Mouse (Mus musculus) frontal cortex, postnatal 10 days (tissue): ENCODE results near the gene Gsdmc3.
"Not testable (repeated sequence)": the region's sequence is repeated elsewhere in the genome, so short reads cannot be mapped to it uniquely, and the experiment has no call there.

Source experiments
- DNase-seq, 2 experiments: peaks; one replicate each; pipeline ENCODE4 v3.0.0; 2022; ENCODE audit warnings: low spot score in 2 of 2, mixed read lengths in 1 of 2

The Gsdmc3 gene

DNA sequence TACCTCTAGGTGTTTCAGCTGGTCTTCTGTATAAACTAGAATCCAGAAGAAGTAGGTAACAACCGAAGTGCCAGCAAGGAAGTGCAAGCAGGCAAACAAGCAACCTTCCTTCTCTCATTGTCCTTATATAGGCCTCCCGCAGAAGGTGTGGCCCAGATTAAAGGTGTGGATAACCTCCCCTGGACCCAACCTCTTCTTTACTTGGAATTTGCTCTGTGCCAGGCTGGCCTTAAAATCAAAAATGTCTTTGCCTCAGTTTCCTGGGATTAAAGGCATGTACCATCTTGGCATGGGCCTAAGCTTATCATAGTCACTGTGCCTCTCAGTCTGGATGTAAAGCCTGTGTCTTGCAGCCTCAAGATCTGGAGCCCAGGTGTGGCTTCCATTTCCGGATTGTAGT is at the start of gene Gsdmc3:
Gene Gsdmc3 (minus strand): TSS at position 101 of the 400 bp plus-strand sequence.
- not testable (repeated sequence) for DNase-seq

DNA sequence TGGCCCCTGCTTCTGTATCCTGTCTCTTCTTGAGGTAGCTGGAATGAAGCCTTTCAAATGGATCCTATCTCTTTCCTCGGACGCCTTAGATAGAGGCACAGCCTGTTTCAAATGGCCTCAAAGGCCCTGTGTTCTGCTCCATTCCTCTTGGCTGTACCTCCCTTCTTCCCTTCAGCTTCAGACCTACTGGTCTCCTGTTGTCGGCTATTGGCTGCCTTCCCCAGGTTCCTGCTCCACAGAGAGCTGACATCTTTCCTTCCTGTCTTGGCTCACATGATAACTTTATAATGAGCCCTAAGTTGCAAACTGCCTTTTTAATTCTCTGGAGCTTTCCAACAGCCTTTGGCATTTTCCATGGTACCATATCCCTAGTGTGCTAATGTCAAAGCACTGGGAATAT is 47.8 kb upstream of the Gsdmc3 start:
- no peak for DNase-seq

DNA sequence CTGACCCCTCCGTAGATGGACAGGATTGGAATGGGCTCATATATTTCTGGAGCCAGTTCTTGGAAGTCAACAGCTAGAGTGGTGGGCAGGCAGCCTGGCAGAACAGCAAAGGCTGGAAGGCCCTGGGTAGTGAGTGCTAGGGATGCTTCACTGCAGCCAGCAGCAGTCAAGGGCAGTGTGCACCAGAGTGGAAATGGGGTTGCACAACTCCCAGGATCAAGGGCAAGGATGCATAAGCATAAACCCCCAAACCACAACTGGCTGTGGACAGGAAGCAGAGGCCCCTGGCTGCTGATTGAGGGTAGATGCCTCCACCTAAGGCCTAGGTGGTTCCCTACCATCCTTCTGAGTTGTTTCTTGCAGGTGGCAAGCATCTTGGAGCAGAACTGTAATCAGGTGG is 46.1 kb upstream of the Gsdmc3 start:
- no peak for DNase-seq

DNA sequence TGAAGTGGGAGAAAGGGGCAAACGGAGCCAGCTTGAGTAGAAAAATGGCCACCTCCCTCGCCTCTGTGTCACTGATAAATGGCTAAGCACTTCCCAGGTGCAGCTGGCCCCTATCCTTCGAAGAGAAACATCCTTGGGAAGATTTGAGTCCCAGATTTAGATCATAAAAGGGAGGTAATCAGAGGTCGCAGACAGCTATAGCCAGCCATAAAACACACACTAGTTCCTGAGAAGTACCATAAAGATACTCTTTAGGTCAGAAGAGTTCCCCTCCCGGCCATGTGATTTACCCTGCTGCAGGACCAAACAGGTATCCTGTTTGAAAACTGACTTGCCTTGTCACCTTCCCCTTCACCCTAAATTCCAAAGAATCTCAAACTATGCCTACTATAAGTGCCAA is 43.3 kb upstream of the Gsdmc3 start:
- DNase-seq, result not testable (repeated sequence)

DNA sequence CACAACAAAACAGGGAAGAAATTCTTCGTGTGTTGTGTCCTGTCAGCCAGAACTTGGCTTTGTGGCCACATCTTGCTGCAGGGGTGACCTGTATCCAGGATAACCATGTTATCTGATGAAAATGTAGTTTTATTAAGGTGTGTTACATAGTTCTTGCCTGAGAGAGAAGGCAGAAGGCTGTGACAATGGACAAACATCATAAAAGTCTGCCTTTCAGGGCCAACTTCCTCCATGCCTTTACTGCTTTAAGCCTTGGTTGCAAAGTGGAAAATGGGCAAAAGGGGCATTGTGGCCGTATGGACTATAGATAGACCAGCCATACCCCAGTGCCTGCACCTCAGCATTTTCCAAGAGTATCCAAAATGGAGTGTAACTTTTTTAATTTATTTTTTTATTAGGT is 41.4 kb upstream of the Gsdmc3 start:
- DNase-seq, result not testable (repeated sequence)

DNA sequence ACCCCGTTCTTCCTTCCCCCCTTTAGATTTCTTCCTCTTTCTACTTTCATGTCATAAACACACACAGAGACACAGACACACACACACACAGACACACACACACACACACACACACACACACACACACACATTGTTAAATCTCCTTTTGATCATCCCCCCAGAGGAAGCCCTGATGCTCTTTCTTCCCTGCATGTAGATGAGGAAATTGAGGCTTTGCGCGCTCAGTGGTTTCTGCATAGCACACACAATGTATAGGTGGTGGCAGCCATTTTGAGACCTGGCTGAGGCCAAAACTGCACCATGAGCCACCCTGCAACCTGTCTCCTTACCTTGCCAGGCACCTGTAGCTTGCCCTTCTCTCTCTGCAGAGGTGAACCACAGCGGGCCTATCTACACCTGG is 38.2 kb upstream of the Gsdmc3 start:
- not testable (repeated sequence) for DNase-seq

DNA sequence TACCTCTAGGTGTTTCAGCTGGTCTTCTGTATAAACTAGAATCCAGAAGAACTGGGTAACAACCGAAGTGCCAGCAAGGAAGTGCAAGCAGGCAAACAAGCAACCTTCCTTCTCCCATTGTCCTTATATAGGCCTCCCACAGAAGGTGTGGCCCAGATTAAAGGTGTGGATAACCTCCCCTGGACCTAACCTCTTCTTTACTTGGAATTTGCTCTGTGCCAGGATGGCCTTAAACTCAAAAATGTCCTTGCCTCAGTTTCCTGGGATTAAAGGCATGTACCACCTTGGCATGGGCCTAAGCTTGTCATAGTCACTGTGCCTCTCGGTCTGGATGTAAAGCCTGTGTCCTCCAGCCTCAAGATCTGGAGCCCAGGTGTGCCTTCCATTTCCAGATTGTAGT is 33.8 kb upstream of the Gsdmc3 start, which contains the start of gene Gsdmc4:
Gene Gsdmc4 (minus strand): TSS at position 101 of the 400 bp plus-strand sequence.
- DNase-seq, result not testable (repeated sequence)

DNA sequence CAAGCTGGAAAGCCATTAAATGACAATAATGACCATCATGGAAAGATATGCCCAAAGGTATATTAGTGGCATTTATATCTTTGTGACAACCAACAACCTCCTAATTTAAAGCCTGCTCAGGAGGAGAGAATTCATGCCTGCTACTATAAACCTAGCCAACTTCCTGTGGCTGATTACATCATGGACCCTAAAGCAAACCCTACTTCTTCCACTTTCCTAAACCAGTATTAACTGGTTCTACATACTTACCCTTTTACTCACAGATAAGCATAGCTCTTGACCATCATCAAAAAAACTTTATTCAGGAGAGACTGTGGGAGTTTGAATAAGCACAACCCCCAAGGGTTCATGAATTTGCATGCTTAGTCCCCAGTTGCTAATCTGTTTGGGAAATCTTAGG is 31.5 kb upstream of the Gsdmc3 start:
- DNase-seq, result not testable (repeated sequence)

DNA sequence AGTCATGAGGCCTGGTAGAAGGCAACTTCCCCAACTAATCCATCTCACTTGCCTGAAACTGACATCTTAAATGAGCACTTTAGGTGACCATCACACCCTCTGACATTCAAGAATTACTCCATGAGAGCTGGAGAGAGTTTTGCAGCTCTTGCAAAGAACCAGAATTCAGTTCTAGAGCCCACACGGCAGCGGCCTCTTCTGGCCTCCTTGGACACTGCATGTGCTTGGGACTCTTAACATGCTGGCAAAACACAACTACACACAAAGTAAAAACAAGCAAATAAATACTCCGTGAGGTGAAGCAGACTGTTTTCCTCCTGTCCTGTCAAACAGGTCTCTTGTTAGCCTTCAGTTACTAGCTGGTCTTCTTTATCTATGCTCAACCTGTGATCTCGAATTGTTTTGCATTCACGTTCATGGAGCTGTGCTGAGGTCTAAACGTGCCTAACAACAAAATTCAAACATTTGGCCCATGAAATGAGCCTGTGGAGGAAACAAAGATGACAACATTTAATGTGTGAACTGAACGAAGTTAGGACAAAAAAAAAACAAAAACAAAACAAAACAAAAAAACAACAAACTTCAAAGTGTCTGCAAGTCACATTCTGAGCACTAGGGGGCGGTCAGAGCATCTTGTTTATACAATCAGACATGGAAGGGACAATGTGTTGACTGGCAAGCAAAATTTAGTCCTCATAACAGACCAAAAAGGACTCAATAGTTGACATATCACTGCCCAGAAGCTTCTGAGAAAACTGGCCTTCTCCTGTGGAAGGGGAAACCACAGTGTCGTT is 17.4 kb upstream of the Gsdmc3 start:
- peak in 1 of 2 experiments; percentile 11 for DNase-seq

DNA sequence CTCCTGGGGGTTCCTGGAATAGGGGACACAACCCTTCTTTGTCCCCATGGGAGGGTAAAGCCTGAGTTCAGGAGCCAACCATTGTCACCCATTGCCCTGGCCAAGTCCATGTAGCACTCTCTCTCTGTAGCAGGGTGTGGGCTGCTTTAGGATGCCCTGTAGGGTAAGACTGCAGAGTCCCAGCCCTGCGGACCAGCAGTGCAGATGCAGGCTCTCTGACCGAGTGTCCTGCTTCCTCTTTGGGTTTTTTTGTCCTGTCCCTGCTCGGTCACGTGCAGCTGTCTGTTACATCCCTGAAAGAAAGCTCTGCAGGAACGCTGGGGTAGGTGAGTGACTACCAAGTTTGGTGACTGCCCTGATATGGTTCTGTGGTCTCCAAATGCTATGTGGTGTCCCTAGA is 10.1 kb upstream of the Gsdmc3 start:
- not testable (repeated sequence) for DNase-seq

DNA sequence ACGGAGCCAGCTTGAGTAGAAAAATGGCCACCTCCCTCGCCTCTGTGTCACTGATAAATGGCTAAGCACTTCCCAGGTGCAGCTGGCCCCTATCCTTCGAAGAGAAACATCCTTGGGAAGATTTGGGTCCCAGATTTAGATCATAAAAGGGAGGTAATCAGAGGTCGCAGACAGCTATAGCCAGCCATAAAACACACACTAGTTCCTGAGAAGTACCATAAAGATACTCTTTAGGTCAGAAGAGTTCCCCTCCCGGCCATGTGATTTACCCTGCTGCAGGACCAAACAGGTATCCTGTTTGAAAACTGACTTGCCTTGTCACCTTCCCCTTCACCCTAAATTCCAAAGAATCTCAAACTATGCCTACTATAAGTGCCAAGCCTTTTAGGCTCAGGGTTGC is 9.6 kb upstream of the Gsdmc3 start:
- DNase-seq, result not testable (repeated sequence)

DNA sequence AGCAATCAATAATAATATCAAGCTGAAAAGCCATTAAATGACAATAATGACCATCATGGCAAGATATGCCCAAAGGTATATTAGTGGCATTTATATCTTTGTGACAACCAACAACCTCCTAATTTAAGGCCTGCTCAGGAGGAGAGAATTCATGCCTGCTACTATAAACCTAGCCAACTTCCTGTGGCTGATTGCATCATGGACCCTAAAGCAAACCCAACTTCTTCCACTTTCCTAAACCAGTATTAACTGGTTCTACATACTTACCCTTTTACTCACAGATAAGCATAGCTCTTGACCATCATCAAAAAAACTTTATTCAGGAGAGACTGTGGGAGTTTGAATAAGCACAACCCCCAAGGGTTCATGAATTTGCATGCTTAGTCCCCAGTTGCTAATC is 2.2 kb downstream of the Gsdmc3 start:
- not testable (repeated sequence) for DNase-seq

DNA sequence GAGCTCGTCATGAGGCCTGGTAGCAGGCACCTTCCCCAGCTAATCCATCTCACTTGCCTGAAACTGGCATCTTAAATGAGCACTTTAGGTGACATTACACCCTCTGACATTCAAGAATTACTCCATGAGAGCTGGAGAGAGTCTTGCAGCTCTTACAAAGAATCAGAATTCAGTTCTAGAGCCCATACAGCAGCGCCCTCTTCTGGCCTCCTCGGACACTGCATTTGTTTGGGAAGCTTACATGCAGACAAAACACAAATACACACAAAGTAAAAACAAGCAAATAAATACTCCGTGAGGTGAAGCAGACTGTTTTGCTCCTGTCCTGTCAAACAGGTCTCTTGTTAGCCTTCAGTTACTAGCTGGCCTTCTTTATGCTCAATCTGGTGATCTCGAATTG is 16.4 kb downstream of the Gsdmc3 start:
- not testable (repeated sequence) for DNase-seq
